Mouse (Mus musculus): ENCODE measurements at regions not wholly inside any gene's neighbourhood (a gene's known extent, or its start where the extent isn't known, plus 50 kb on each side); places are given as distances from the start of the nearest gene placed in this dataset.

DNA sequence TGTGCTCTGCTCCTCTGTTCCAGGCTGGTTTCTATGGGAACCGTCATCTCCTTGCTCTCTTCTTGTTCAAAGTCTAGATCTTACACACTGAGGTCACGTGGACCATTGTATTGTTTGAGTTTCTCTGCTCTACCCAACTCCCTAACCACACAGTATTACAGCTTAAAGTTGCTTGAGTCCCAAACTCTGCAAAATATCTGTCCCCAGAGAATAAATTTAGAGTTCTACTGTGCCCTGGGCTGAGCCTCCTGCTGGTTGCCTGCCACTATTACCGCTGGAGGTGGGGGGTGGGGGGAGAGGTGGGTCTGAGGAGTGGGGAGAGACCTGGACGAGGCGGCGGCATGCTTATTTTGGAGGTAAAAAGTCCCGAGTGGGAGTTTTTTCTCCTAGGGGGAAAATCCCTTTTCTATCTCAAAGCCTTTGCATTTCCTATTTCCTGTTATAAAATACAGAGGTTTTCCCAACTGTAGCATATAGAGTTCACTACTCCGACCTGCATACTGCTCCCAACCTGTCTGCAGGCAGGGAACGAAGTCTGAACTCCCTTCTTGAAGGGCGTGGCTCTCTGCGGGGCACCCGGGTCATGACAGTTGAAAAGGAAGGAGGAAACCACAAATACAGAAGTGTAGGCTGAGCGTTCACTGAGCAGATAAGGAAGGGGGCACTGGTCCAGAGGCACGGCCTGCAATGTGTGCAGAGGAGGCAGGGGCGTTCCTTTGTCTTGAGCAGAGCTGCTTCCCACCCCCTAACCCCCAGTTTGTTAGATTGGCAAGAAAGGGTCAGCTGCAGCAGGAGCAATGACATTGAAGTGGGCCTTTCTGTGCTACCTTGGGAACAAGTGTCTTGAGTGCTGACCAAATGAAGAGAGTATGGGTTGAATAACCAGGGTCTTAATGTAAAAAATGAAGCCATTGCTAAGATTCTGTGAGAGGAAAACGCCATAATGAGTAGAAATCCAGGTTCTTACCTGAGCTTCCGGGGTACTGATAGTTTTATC lies 188.7 kb downstream of the Akap7 start:
- no peak overlapping the region for H3K9ac ChIP-seq
- no peak overlapping the region for H3K4me2 ChIP-seq (replicated peaks)
- 38% methylated on average over 17 of the region's 17 CpGs for WGBS
- H3K27me3 ChIP-seq: no peaks in the 10 kb centered on the region
- no peaks in the 10 kb centered on the region for H3K36me3 ChIP-seq
- H3K27ac ChIP-seq: no peak overlapping the region
- no peaks in the 10 kb centered on the region for H3K9me3 ChIP-seq (replicated peaks)
- no peak for ATAC-seq (ENCODE audit: low FRiP score)
- H3K4me1 ChIP-seq: no peaks in the 10 kb centered on the region
- no peak overlapping the region for H3K4me3 ChIP-seq

DNA sequence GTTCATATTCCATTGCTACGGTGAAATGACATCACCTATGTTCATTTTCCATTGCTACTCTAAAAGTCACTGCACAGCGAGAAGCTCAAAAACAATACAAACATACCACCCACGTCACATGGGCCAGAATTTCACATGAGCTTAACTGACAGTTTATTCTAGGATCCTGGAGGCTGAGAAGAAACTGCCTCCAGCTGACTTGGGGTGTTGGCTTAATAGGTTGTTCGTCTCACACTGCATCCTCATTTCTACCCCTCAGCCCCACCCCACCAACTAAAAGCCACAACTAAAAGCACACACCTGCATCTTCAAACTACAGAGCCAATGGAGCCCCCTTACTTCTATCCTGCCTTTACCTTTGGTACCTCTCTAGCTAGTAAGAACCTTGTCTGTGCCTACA lies 187.0 kb upstream of the Arg1 start:
- no peak overlapping the region for H3K27ac ChIP-seq
- no peaks in the 10 kb centered on the region for H3K9me3 ChIP-seq (replicated peaks)
- 92% methylated on average over 4 of the region's 4 CpGs for WGBS
- no peak overlapping the region for H3K9ac ChIP-seq
- no peak for ATAC-seq (ENCODE audit: low FRiP score)
- H3K4me3 ChIP-seq: no peak overlapping the region
- H3K36me3 ChIP-seq: no peaks in the 10 kb centered on the region
- peaks cover 19% of the 10 kb centered on the region for H3K4me1 ChIP-seq
- H3K27me3 ChIP-seq: no peaks in the 10 kb centered on the region
- H3K4me2 ChIP-seq (replicated peaks): no peak overlapping the region

DNA sequence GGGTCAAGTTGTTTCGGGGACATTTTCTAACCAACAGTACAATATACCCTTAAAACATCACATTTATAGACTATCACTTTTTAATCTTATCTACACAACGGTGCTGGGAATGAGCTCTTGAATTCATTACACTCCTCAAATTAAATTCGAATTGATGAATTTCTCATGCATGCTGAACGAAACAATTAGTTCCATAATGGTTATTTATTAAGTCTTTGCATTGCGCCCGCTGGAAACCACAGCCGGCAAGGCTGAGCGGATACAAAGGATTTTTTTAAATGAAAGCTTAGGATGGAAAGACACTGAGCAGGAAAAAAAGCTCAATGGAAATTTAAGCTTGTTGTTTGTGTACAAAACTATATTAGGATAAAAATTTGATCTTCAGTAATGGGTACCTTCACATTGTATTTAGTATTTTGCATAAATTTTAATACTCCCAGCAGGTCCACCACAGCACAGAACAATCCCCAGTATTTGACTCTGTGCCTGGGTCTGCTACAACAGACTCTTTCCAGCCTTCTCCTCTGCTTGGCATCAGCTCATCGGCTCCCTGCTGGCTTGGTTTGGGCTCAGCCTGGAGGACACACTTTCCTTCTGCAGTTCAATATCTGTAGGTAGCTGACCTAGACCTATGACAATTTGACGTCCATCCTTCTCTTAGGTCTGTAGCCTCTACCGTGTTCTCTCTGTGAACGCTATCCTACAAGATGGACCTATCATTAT lies 185.3 kb upstream of the Arg1 start:
- 44% methylated on average over 12 of the region's 12 CpGs for WGBS
- Histone ChIP-seq H3K4me1 (peaks cover 19% of the 10 kb centered on the region), H3K9ac (no peak overlapping the region), H3K4me2 (replicated peaks) (no peak overlapping the region), H3K9me3 (replicated peaks) (no peaks in the 10 kb centered on the region), H3K36me3 (no peaks in the 10 kb centered on the region), H3K27ac (peak overlapping the region; percentile 85), H3K27me3 (no peaks in the 10 kb centered on the region), H3K4me3 (no peak overlapping the region)
- ATAC-seq (ENCODE audit: low FRiP score): peak; percentile 69

DNA sequence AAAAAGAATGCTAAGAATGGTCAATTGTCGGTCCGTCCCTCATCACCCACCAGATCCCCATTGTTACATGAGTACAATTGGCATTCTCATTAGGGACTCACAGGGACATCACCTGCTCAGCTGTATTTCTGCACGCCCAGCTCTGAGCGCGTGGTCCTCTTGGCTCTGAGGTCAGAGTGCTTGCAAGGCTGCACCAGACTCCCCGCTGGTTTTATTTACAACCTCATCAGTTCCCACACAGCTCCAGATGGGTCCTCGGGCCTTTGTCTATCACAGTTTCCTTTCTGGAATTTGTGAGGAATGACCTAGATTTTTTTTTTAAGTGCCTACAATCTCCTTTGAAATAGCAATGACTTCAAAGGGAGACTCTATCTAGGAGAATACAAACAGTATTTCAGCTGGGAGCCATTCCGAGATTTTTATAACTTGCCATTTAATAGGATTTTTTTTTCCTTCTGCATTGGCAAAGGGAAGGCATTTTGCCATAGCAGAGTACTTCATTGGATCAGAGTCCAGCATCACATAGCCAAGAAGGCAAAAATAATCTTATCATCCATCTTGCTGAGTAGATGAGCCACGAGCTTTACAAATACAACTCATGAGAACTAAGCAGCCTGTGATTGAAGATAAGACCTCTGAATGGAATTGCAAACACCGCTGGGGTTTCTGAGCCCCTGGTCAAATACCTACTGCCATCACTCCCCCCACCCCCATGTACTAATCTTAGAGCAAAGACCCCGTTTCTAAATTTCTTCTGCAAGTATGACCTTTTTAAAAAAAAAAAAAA lies 184.5 kb upstream of the Arg1 start:
- peak overlapping the region; percentile 76 for H3K27ac ChIP-seq
- no peaks in the 10 kb centered on the region for H3K36me3 ChIP-seq
- peaks cover 19% of the 10 kb centered on the region for H3K4me1 ChIP-seq
- 6% methylated on average over 11 of the region's 11 CpGs for WGBS
- no peak overlapping the region for H3K4me2 ChIP-seq (replicated peaks)
- no peaks in the 10 kb centered on the region for H3K9me3 ChIP-seq (replicated peaks)
- no peak overlapping the region for H3K9ac ChIP-seq
- no peak overlapping the region for H3K4me3 ChIP-seq
- peak; percentile 92 for ATAC-seq (ENCODE audit: low FRiP score)
- no peaks in the 10 kb centered on the region for H3K27me3 ChIP-seq

DNA sequence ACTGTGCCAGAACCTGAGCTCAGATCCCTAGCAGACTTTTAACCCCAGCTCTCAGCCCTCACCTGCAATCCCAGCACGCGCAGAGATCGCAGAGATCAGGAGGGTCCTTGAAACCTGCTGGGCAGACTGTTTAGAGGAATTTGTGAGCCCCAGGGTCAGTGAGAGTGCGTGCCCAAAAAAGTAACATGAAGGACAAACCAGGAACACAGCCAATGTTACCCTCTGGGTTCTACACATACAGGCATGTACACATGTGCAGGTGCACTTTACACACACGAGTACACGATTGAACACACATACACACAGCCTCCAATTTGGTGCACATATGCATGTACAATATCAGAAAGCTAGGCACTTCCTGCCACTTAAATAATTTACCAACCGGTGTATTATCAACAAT lies 183.9 kb upstream of the Arg1 start:
- H3K4me1 ChIP-seq: peaks cover 19% of the 10 kb centered on the region
- no peak overlapping the region for H3K4me2 ChIP-seq (replicated peaks)
- no peaks in the 10 kb centered on the region for H3K27me3 ChIP-seq
- H3K9me3 ChIP-seq (replicated peaks): no peaks in the 10 kb centered on the region
- no peak overlapping the region for H3K9ac ChIP-seq
- no peak overlapping the region for H3K4me3 ChIP-seq
- H3K36me3 ChIP-seq: no peaks in the 10 kb centered on the region
- H3K27ac ChIP-seq: peak overlapping the region; percentile 76
- ATAC-seq (ENCODE audit: low FRiP score): 0 out of 2 replicates have a peak, but pooled peaks have one; percentile 14
- WGBS: 33% methylated on average over 7 of the region's 7 CpGs

DNA sequence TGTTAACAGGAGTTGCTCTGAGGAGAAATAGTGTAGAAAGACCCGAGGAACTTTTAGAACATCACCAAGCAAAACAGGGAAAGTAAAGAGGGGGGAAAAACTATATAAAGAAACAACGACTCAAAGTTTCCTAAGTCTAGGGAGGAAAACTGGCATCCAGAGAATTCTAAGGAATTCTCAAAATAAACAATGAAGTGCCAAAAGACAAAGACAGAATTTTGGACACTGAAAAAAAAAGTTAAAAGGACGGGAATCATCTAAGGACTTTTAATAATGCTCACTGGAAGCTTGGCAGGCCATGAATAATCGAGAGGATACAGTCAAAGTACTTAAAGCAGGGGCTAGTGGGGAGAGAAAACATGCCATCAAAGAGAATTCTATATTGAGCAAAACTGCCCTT lies 170.8 kb upstream of the Arg1 start:
- Histone ChIP-seq H3K9ac (no peak overlapping the region), H3K27me3 (no peaks in the 10 kb centered on the region), H3K4me2 (replicated peaks) (no peak overlapping the region), H3K27ac (no peak overlapping the region), H3K9me3 (replicated peaks) (no peaks in the 10 kb centered on the region), H3K4me1 (no peaks in the 10 kb centered on the region), H3K4me3 (no peak overlapping the region), H3K36me3 (no peaks in the 10 kb centered on the region)
- WGBS: 70% methylated on average over 4 of the region's 4 CpGs
- no peak for ATAC-seq (ENCODE audit: low FRiP score)

DNA sequence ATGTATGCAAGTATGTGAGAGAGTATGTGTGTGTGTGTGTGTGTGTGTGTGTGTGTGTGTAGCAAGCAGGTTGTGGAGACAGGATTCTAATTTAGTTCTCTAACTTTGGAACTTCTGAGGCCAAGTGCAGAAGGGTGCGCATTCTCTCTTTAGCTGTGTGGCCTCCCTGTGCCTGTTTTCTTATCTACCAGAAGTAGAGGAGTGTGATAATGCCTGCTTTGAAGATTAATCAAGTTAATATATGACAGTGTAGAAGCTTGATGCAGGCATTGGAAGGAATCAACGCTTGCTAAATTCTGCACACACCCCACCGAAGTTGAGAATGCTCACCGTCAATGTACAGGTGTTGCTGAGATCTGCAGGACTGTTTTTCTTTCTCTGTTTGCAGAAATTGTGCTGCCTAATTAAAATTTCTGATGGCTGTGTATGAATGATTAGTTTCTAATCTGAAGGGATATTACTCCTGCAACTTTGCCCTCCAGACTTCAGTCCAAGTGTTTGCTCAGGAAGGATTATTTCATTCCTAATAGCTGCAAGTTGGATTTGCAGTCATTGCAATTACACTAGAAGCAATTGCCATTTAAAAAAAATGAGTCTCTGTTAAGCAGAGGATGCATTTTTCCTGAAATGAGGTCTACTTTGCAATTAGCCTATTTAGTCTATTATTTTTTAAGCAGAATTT lies 162.6 kb upstream of the Arg1 start:
- no peak overlapping the region for H3K9ac ChIP-seq
- H3K4me2 ChIP-seq (replicated peaks): no peak overlapping the region
- H3K9me3 ChIP-seq (replicated peaks): no peaks in the 10 kb centered on the region
- H3K27me3 ChIP-seq: no peaks in the 10 kb centered on the region
- no peak for ATAC-seq (ENCODE audit: low FRiP score)
- no peaks in the 10 kb centered on the region for H3K36me3 ChIP-seq
- H3K27ac ChIP-seq: no peak overlapping the region
- H3K4me3 ChIP-seq: no peak overlapping the region
- H3K4me1 ChIP-seq: no peaks in the 10 kb centered on the region
- 90% methylated on average over 4 of the region's 4 CpGs for WGBS

DNA sequence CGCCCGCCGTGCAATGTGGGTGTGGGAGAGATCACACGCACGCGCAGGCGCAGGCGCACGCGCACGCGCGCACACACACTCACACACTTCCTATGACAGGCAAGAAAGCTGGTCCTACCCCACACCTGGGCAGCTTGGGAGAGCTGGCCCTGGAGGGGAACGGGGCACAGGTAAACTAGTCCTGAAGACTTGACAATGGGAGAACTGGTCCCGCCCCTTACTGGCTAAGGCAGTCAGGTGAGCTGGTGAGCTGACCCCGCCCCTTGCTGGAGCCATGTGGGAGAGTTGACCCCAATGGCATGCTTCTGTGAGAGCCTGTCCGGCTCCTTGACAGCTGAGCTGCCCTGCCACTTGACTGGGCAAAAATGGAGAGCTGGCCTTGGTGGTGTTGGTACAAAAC lies 159.5 kb upstream of the Arg1 start:
- Histone ChIP-seq H3K4me3 (no peak overlapping the region), H3K27me3 (no peaks in the 10 kb centered on the region), H3K4me2 (replicated peaks) (no peak overlapping the region), H3K36me3 (no peaks in the 10 kb centered on the region), H3K27ac (no peak overlapping the region), H3K9me3 (replicated peaks) (no peaks in the 10 kb centered on the region), H3K9ac (no peak overlapping the region), H3K4me1 (0 out of 2 replicates have a peak, but pooled peaks cover 2% of the 10 kb centered on the region)
- WGBS: 97% methylated on average over 17 of the region's 17 CpGs
- ATAC-seq (ENCODE audit: low FRiP score): no peak

DNA sequence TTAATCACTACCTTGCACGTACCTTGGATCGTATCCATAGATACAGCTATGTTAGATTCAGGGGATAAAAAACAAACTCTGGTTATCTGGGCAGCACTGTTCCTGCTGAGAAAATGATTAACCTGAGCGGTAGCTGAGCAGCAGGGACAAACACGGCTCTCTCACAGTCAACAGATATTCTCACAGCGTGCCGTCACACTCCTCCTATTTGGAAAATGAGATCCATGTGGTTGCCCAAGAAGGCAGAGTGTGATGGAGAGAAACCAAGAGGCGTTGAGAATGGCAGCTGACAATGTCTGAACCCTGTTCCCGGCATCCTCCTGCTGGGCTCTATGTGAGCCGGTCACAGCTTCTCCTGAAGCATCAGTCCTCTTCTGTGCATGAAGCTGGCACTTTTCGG lies 155.6 kb upstream of the Arg1 start:
- 0 out of 2 replicates have a peak, but pooled peaks cover 2% of the 10 kb centered on the region for H3K4me1 ChIP-seq
- WGBS: 62% methylated on average over 10 of the region's 10 CpGs
- H3K27ac ChIP-seq: no peak overlapping the region
- H3K4me3 ChIP-seq: no peak overlapping the region
- no peaks in the 10 kb centered on the region for H3K36me3 ChIP-seq
- no peaks in the 10 kb centered on the region for H3K9me3 ChIP-seq (replicated peaks)
- no peak overlapping the region for H3K9ac ChIP-seq
- H3K4me2 ChIP-seq (replicated peaks): no peak overlapping the region
- no peak for ATAC-seq (ENCODE audit: low FRiP score)
- H3K27me3 ChIP-seq: no peaks in the 10 kb centered on the region

DNA sequence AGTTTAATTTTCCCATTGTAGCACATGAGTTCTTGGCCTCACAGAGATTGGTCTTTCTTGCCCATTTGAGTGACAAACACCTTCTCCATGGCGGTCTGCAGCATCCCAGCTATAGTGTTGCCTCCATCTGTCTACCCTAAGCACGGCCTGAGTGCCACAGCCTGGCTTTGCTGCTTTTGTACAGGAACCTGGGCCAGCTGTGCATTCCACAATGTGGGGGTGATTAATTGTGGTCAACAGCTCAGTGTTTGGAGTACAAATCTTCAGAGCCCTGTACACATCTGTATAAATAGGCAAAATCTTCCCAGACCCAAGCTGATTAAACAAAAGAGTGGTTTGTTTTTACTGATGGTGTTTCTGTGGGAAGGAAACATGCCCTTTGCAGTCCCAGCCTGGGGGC lies 145.3 kb upstream of the Arg1 start:
- no peaks in the 10 kb centered on the region for H3K36me3 ChIP-seq
- 69% methylated on average over 2 of the region's 2 CpGs for WGBS
- H3K4me2 ChIP-seq (replicated peaks): no peak overlapping the region
- no peak overlapping the region for H3K9ac ChIP-seq
- H3K27ac ChIP-seq: no peak overlapping the region
- no peaks in the 10 kb centered on the region for H3K27me3 ChIP-seq
- ATAC-seq (ENCODE audit: low FRiP score): no peak
- H3K4me3 ChIP-seq: no peak overlapping the region
- H3K9me3 ChIP-seq (replicated peaks): no peaks in the 10 kb centered on the region
- H3K4me1 ChIP-seq: 0 out of 2 replicates have a peak, but pooled peaks cover 3% of the 10 kb centered on the region

DNA sequence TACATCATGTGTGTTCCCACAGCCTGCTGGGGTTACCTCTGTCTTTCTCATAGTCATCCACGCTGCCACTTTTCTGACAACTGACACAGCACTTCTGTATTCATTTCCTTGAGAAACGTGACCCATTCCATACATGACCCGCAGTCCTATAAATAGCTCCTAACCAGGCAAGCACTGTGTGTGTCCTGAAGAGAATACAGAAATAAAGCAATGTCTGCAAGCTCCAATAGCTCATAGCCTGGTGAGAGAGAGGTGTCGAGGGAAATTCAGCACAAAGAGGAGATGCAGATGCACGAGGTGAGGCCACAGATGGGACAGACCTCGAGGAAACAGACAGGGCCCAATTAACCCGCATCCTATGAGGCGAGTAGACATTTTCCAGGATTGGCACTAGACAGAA lies 141.0 kb upstream of the Arg1 start:
- 56% methylated on average over 8 of the region's 8 CpGs for WGBS
- Histone ChIP-seq H3K4me3 (no peak overlapping the region), H3K9me3 (replicated peaks) (no peaks in the 10 kb centered on the region), H3K4me1 (0 out of 2 replicates have a peak, but pooled peaks cover 3% of the 10 kb centered on the region), H3K27me3 (no peaks in the 10 kb centered on the region), H3K9ac (no peak overlapping the region), H3K4me2 (replicated peaks) (no peak overlapping the region), H3K27ac (peak overlapping the region; percentile 74), H3K36me3 (no peaks in the 10 kb centered on the region)
- peak; percentile 74 for ATAC-seq (ENCODE audit: low FRiP score)

Data from hindbrain, embryonic 12.5 days (tissue).